Mouse (Mus musculus) brain, embryonic 14.5 days (tissue): ENCODE measurements around the gene Aida.

Experiments used
- CTCF ChIP-seq: fragments of 200-500 bp; IDR thresholded peaks from 2 replicates; pipeline ENCODE4 v1.5.1; 2012; ENCODE audit warnings: inconsistent platforms, mild to moderate bottlenecking, moderate library complexity, borderline replicate concordance; ENCODE audit not compliant: insufficient read depth, insufficient read length; ENCODE audit errors: extremely low read depth
- POLR2A ChIP-seq: fragments of 200-500 bp; IDR thresholded peaks from 2 replicates; pipeline ENCODE4 v1.6.1; 2012; ENCODE audit warnings: mild to moderate bottlenecking, inconsistent platforms, borderline replicate concordance; ENCODE audit not compliant: poor library complexity, insufficient read depth, insufficient read length, severe bottlenecking; ENCODE audit errors: extremely low read depth

GRCm38 (mm10) chr1:183308476-183308875 is 12.1 kb downstream of the Aida start:
- TF ChIP-seq CTCF (no peak), POLR2A (no peak)
